Mouse (Mus musculus) kidney, adult 11 months (tissue): Measurements from ENCODE around the gene Setx.

ENCODE experiments used
- DNase-seq: peaks from one replicate; pipeline ENCODE4 v3.0.0; 2022

Gene Setx

GRCm38 (mm10) chr2:29151941-29152340 is 28.0 kb downstream of the Setx start:
- no peak for DNase-seq

GRCm38 (mm10) chr2:29168067-29168466 is 44.1 kb downstream of the Setx start:
- no peak for DNase-seq

GRCm38 (mm10) chr2:29174887-29175286 is 50.9 kb downstream of the Setx start:
- no peak for DNase-seq

- no peak for DNase-seq
Observed at GRCm38 (mm10) chr2:29179810-29180209, 55.8 kb downstream of the Setx start.

DNA sequence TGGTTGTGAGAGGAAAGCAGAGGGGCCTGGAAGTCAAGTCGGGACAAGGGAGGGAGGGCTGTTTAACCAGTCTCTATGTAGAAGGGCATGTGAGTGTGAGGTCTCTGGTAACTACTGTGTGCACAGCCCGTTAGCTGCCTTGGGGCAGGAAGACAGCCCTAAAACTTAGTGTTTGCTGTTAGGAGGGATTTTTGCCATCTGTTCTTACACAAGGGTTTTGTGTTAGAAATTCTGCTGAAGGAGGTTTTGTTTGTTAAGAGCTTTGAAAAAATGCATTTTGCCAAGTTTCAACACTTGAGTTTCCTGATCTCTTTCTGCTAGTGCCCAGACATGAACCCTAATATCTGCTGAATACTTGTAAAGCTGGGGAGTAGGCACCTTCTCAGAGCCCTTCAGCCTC is 57.1 kb downstream of the Setx start:
- DNase-seq = no peak

- DNase-seq = no peak
Observed at GRCm38 (mm10) chr2:29183266-29183924, 59.4 kb downstream of the Setx start.

DNA sequence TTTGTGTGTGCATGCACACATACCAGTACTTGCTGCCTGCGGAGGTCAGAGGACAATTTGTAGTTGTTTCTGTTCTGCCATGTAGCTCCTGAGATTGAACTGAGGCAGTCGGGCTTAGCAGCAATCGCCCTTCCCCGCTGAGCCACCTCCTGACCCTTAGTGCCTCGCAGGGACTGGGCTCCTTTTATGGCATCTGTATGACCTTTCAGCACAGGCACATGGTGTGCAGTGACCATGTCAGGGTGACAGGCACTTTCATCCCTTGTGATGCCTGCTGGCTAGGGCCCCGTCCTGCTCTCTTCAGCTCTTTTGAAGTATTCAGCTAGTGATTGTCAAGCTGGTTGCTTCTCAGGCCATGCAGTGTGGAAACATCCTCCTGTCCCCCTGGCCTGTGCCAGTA is 62.2 kb downstream of the Setx start:
- no peak for DNase-seq

DNA sequence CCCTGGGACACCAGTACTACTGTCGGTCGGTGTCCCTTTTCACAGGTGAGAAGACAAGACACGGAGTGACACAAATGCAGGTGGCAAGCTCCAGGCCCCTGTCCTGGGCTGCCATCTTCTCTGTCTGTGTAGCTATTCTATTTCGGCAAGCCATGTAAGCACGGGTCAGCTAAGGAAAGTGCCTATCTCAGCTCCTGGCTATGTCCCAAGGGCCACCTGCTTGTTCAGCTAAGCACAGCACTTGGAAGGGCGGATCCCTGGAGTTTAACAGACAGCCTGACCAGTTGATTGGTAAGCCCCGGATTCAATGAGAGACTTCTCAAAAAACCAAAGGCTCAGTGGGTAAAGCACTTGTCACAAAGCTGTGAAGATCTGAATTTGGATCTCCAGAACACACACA is 66.4 kb downstream of the Setx start:
- peak; percentile 43 for DNase-seq

DNA sequence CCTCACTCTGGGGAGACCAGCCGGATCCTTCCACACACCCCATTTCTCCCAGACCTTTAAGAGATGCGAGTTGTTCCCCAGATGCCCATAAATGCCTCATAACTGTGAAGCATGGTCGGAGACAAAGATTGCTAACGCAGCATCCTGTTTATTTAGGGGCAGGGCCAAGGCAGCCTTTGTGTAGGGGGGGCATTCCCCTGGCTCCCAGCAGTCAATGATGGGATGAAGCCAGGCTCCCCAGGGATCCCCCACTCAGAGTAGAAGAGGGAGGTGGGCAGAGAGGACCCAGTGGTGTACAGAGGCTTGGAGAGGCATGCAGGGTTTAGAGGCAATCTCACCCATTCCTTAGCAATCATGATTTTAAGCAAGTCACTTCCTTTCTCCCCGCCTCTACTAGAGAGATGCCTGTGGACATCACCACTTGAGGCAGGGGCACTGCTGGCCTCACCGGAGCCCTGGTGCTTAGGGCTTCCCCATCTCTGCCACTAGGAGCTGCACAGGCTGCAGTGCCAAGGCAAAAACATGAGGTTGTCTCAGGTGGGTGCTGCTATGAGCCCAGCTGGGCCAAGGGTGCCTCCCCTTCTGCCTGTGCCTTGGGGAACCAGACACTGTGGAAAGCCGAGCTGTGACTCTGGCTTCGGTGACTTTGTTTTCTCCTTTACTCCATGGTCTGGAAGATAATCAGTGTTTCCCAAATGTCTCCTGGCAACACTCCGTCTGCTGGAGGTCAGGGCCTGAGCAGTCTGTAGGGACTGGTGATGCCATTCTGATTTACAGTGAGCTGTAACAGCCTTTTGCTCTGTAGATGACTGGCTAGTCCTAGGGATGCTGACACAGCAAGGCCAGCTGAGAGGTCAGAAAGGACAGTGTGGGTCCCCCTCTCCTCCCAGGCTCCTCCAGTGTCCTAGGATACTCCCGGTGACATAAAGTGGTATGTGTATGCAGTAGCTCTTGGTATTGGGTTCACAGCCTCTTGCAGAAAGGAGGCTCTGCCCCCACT is 67.5 kb downstream of the Setx start:
- peak; percentile 37 for DNase-seq

- no peak for DNase-seq
Observed at GRCm38 (mm10) chr2:29192629-29193278, 68.8 kb downstream of the Setx start.

GRCm38 (mm10) chr2:29193819-29194546 is 70.0 kb downstream of the Setx start:
- no peak for DNase-seq

DNA sequence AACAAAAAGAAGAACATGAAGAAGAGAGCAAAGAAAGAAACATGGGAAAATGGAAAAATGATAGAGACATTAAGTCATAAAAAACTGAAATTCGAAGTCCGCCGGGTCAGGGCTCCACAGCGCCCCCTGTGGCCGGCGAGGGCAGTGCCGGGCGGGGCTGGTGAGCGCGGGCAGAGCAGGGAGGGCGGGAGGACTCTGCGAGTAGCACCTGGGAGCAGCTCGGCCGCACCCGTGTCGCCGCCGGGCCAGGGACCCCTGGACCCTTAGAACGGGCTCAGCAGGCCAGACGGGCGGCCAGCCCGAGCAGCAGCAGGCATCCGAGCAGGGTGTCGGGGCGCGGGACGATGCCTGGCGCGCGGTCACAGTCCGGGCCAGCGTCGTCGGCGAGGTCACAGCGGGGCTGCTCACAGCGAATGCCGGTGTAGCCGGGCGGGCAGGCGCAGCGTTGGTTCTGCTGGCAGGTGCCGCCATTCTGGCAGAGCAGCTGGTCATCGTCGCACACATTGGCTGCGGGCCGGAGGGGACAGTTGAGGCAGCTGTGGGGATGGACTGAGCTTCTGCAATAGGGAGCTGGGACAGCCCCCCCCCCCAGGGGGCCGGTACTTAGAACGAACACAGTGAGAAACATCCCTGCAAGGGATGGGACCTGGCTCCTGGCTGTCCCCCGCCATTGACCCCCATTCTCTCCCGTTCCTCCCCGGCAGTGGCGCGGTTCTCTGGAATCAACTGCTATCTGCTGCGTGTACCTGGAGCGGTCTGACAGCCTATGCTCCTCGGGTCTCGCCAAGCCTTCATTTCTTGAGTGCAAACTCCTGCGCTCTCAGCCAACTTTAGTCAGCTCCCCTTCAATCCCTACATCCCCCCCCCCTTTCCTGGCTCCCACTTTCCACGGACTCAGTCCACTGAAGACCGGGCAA is 70.8 kb downstream of the Setx start:
- DNase-seq = peak; percentile 38

- DNase-seq = no peak
Observed at GRCm38 (mm10) chr2:29196844-29197243, 72.9 kb downstream of the Setx start.

DNA sequence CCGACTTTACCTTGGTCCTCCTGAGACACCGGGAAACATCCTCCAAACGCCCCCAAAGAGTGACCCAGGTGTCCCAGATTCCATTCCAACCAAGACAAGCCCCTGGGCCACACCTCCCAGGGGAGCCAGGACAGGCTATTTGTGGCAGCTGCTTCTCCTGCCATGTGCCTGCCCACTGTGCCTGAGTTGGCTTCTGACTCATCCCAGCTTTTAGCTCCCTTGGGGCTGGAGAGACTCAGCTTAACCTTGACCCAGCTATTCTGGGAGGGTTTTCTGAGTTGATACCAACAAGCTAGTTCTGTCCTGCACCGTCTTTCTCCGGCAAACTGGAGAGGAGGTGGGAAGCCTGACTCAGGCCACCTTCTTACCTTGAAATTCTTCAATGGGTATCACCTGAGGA is 74.5 kb downstream of the Setx start:
- no peak for DNase-seq

DNA sequence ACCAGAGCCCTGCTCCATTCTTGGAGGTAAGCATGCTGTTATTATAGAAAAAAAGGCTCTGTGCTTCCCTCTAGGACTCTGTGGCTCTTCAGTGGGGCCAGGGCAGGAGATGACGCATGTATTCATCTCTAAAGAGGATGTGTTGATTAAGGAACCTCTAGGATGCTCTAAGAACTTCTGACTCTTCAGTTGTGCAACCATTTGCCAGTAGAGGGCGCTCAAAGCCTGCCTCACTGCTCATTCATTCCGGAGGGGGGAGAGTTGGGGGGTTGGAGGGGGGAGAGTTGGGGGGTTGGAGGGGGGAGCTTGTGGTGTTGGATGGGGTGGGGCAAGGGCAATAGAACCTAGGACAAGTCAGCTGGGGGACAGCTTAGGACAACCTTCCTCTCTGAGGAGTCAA is 75.9 kb downstream of the Setx start:
- no peak for DNase-seq

DNA sequence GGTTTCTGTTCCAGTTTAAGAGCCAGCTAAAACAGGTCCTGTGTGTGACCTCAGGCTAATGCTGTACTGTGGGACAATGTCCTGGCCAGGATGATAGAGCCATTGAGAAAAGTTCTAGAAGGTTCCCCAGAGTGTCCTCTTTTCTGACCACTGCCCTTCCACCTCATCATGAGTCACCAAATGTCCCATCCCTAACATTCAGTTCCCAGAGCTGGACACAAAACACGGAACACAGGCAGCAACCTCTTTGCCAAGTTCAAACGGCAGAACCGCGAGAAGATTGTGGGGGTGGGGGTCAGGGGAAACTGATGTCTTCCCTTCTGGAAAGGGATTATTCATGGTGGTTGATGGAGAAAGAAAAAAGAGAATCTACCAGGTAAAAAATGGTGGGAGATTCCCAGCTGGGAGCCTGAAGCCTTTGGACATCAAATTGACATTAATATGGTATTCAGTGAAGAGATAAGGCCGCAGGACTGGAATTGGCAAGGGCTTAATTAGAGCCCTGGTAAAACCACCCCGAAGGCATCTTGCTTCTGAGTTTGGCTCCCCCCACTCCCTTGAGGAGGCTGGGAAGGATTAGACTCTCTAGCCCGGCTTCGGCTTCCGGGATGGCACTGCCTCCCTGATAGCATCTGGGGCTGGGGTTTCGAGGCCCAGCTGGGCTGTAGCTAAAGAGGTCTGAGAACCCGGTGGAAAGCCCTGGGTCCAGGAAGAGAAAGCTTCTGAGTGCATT is 77.4 kb downstream of the Setx start:
- no peak for DNase-seq

- no peak for DNase-seq
Observed at GRCm38 (mm10) chr2:29206156-29206555, 82.2 kb downstream of the Setx start.

DNA sequence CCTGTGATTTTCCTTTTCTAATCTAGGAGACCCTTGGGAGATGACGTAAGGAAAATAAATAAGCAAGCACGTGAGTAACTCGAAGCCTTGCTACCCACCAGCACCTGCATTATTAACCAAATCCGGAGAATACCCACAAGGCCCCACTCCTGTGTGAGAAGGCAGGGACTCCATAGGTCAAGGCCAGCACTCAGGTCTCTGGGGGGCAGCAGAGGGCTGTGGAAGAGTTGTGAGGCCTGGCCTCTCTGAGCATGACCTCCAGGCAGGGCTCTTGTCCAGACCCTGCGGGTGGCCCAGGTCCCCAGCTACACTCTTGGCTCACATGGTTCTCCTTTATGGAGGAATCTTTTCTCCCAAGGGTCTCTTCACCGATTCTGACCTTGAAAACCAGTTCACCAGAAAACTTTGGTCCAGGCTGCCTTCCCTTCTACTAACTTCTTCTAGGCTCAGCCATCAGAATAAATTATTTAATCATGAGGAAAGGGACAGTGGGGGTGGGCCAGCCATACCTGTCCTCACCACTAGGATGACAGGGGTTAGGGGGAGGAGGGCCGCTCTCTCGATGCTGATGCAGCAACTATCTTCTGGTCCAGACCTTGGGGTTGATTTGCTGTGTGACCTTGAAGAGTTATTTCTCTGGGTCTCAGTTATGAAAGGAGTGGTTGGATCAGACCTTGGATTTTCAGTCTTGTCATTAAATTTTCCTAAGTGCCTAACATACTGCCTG is 92.5 kb downstream of the Setx start:
- DNase-seq = peak; percentile 23

GRCm38 (mm10) chr2:29217042-29217441 is 93.1 kb downstream of the Setx start:
- no peak for DNase-seq

DNA sequence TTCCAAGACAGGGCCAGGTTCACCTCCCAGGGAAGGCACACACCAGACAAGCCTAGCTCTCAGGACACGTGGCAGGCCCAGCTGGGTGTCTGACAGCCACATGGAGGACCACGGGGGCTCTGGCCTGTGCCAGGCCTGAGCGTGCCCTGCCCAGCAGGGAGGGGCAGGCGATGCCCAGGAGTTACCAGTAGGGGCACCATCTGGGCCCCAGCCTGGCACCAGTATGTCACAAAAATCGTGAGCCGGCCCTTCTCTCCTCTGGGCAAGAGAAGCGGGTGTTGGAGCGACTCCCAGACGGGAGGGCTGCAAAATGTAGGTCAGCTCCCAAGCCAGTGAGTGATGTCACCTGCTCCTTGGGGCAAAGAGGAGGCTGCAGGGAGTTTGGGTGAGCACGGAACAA is 93.9 kb downstream of the Setx start:
- no peak for DNase-seq
